In the genomic region with DNA sequence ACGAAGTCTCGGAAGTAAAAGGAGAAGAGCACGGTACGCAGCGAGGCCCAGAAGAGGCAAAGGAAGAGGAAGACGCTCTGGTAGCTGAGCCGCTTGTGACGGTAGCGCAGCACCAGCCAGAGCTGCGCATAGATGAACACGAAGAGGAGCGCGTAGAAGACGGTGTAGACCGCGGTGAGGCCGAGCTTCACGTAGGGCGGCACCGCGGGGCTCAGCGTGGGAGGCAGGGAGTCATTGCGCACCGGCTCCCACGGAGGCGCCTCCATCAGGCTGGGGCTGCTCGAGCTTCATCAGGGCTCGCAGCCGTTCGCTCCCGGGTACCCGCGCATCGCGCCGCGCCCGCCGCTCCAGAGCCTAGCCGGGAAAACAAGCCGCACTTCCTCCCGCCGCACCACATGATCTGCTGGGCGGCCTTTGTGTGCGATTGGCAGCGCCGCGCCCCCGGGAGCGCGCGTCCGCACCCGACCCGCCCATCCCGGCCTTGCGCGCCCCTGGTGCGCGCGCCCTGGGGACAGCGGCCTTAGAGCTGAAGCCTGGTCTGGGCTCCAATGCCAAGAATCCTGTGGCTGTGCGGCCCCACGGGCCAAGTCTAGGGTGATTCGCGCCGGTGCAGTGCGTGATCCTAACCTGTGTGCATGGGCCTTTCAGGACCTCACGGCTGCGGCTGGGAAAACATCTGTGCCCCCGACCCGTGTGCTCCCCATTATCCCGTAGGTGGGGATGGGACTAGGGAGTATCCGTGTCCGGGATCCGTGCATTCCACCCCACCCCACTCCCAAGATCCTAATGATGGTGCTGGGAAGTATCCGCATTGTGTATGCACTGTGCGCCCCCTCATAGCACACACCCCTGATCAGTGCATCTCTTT, we compare ENCODE assay signal across 1 mouse cellular context.
TF ChIP-seq lines count a peak whose summit lies in the region.

A gene (minus strand): TSS at position 787 of the 868 bp plus-strand sequence.

TF ChIP-seq in CH12.LX, 34 proteins besides CTCF, POLR2A, EP300 and RAD21:
- TF ChIP-seq USF1 (IDR thresholded peaks at IDR 0.05; ENCODE audit: low read depth, low read length): peak; percentile 5
